Mouse (Mus musculus) ZHBTc4 (cell line): Measurements from ENCODE around the gene C87436.
A peak's percentile ranks its signal among the peaks of the same experiment; 100 is the strongest.

ENCODE experiments used
- DNase-seq: peaks from one replicate; pipeline ENCODE4 v3.0.0-alpha.2; 2011; ENCODE audit warnings: low read depth, low spot score

Gene C87436

DNA sequence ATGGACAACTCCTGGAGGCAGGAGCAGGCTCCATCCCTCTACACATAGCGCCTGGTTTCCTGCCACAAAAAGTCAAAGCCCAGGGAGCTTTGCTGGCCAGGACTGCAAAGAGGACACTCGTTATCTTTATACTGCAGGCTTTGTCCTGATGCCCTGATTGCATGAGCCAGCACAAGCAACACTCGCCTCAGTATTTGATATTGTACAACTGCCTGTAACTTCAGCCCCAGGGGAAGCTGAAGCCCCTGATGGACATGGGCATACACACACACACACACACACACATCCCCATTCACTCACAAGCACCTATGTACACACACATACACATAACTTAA lies 71.7 kb downstream of the C87436 start:
- no peak for DNase-seq

DNA sequence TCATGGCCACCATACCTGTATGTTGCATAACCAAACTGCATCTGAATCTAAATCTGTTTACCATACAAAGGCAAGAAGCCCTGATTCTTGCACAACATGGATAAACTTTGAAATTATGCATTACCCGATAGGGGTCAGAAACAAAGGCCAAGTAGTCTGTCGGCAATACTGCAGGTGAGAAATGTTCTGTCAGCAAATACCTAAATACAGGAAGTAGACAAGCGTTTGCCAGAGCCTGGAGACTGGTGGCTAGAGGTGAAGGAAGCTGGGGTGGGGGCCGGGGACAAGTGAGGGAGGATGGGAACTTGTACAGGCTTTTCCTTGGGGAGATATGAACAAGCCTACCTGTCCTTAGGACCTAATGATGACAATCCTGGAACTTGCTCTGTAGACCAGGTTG lies 72.8 kb downstream of the C87436 start:
- no peak for DNase-seq

DNA sequence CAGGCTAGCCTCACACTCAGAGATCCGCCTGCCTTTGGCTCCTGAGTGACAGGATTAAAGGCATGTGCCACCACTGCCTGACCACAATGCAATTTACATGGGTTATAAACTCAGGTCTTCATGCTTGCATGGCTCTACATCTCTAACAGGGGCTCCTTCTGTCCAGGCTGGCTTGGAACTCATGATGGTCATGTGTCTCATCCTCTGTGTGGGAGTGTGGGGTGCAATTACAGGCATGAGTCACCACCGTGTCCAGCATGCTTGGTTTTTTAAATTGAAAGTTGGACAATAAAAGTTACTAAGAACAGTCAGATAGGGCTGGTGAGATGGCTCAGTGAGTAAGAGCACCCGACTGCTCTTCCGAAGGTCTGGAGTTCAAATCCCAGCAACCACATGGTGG lies 75.1 kb downstream of the C87436 start:
- DNase-seq = no peak

DNA sequence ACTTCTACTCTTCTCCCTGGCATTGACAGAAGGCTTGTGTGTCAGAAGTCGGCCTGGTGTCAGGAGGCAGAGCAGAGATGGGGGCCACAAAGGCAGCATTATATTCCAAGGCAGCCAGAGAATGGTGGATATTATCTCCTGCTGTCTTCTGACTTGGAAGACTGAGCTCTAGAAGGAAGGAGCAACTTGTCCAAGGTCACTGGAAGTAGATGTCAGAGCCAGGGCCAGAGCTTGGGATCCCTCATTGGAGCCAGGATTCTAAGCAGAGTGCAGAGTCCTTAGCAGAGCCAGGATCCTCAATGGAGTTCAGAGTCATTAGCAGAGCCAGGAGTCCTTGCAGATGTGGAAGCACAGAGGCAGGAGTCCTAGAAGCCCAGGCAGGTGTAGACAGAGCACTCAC lies 77.8 kb downstream of the C87436 start:
- peak; percentile 77 for DNase-seq

DNA sequence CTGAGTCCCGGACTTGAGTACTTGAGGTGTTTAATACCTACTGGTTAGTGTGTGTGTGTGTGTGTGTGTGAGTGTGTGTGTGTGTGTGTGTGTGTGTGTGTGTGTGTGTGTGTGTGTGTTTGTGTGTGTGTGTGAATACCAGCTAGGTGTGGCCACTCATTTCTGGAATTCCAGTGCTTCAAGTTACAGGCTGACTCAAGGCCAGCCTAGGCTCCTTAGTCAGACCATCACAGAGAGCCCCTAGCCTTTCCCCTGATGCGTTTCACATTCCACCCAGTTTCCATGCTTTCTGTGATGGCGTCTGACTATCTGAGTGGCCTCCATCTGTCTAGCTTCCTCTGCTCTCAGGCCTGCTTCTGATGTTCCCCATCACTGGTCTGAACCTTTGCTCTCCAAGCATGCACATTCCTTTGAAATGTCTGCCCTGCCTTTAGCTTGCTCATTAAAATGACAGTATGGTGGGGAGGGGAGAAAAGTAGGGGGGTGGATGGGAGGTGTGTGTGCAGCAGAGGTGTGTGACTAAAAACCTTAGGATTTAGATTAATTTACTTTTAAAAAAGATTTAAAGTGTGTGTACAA lies 81.7 kb downstream of the C87436 start:
- DNase-seq = peak; percentile 93

DNA sequence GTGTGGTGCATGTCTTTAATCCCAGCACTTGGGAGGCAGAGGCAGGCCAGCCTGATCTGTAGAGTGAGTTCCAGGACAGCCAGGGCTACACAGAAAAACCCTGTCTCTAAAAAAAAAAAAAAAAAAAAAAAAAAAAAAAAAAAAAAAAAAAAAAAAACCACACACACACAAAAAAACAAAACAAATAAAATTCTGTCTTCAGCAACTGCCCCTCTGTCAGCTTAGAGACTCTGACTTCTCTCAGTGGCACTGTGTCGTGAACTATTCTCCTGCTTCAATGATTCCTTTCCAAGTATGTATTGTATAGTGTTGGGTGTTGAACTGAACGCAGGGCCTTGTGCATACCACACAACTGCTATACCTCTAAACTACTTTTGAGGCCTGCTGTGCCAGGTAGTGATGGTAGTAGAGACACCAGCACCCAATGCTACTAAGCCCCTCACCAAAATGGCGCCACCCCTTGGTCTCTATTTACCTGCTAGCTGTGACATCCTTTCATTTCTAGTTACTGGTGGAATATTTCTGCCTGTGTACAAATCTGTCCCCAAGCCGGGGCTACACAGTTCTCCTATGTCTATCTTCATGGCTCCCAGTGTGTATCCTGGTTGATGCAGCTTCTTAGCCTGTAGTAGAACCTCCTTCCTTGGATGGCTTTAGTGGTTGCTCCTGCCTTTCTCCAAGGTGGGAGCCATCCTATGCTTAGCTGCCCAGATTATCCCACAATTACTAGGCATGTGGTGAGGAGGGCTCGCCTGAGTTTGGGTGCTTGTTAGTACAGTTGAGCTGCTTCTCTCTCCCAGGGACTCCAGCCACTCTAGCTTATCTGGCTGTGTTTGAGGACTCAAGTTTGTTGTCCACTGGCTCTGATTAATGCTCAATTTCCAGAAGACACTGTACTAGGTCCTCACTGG lies 84.1 kb downstream of the C87436 start:
- DNase-seq = no peak
